Mouse (Mus musculus): ENCODE measurements around the gene Pip5k1c. TPM values are rescaled to one million over a fixed set of nuclear protein-coding genes. Genes with fewer than 3 reads are reported as not detected.

Gene Pip5k1c
- polyA plus RNA-seq, 1 experiment from 2014 or later = 61.3 TPM

DNA sequence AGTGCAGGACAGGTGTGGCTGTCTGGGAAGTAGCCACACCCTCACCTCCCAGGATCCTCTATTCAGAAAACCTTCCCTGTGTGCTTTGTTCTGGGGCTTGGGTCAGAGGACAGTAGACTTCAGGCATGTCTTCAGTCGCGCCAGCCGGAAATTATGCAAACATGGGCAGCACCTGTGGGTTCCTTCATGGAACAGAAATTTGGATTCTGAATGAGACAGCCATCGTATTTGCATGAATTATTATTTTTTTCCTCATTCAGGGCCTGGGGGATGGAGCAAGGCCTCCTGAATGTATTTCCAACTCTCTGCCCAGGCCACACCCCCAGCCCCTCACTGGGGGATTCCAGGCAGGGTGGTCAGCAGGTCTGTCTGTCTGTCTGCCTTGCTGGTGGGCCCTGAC, 31.7 kb upstream of the Pip5k1c start:
- H3K36me3 ChIP-seq = peaks cover 42% of the 10 kb centered on the region
- no peak overlapping the region for H3K9ac ChIP-seq
- H3K9me3 ChIP-seq (replicated peaks) = no peaks in the 10 kb centered on the region
- 92% methylated on average over 4 of the region's 4 CpGs for WGBS
- H3K4me2 ChIP-seq = no peak overlapping the region
- H3K27ac ChIP-seq = no peak overlapping the region
- H3K4me1 ChIP-seq = peaks cover 32% of the 10 kb centered on the region
- H3K4me3 ChIP-seq (replicated peaks) = no peak overlapping the region
- peaks cover 49% of the 10 kb centered on the region for H3K27me3 ChIP-seq
- ATAC-seq (replicated peaks; ENCODE audit: low FRiP score) = no peak

DNA sequence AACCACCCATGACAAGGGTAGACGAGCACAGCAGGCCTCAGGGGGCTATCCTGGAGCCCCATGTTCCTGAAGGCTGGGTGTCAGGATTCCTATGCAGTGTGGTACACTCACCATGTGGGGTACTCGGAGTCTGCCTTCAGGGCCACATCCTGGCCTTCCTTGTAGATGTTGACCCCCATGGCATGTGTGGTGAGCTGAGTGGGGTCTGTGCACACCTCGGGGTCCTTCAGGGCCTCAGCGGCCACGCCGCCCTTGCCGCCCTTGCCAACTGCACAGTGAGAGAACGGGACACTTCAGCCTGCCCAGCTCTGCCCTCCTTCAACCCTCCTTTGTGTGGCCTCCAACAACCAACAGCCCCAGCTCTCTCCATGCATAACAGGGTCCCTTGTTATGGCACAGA, 27.2 kb upstream of the Pip5k1c start:
- 92% methylated on average over 8 of the region's 8 CpGs for whole genome bisulfite sequencing
- H3K4me3 ChIP-seq (replicated peaks) = peak overlapping the region; percentile 80
- H3K36me3 ChIP-seq = peaks cover 54% of the 10 kb centered on the region
- H3K27me3 ChIP-seq = peaks cover 5% of the 10 kb centered on the region; the same call in 1 of the 2 replicates
- H3K4me1 ChIP-seq = peaks cover 20% of the 10 kb centered on the region
- no peak overlapping the region for H3K27ac ChIP-seq
- peak overlapping the region; percentile 16; the same call in 1 of the 2 replicates for H3K9ac ChIP-seq
- H3K4me2 ChIP-seq = peak overlapping the region; percentile 75
- H3K9me3 ChIP-seq (replicated peaks) = no peaks in the 10 kb centered on the region
- ATAC-seq (replicated peaks; ENCODE audit: low FRiP score) = no peak

DNA sequence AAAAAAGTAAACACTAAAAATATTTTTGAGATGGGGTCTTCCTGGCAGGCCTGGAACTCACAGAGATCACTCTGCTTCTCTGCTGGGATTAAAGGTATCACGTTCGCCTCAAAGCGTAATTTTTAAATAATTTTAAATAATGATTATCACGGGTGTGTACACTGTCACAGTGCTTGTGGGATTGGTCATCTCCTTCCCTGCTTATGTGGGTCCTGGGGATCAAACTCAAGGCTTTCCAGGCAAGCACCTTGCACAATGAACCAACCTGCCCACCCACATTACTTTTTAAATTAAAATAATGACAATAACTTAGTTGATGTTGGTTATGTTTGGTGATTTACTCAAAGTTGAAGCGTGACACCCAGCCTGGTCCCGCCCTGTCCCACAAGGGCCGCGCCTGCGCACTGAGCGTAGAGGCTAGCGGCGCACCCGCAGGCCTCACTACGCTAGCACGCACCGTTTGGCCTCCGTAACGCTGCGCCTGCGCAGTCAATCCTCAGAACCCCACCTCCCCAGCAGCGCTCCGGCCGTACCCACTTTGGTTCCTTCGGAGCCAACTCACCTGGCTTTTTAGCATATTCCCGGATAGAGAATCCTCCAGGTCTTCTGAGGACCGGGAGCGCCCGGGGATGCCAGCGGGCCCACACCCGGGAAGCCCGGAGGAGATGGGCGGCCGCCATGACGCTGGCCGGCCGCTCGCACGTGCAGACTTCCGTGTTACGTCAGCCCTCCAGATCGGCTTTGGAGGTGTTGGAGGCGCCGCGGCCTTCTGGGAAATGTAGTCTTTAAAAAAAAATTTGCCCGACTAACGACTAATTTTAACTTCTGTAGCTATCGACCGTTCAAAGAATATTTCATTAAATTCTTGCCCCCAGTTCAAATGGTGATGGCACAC, 26.3 kb upstream of the Pip5k1c start, which contains the start of the genes Mrpl54 and Apba3:
Gene Mrpl54 (minus strand): TSS at position 724 of the 895 bp plus-strand sequence.
Gene Apba3 (plus strand): TSS at position 750 of the 895 bp plus-strand sequence.
- H3K36me3 ChIP-seq = peaks cover 59% of the 10 kb centered on the region
- no peaks in the 10 kb centered on the region for H3K9me3 ChIP-seq (replicated peaks)
- under 1% methylated on average over 48 of the region's 48 CpGs for WGBS
- peak within 1 kb of the TSS; percentile 85 for H3K4me2 ChIP-seq
- H3K27ac ChIP-seq = peak within 1 kb of the TSS; percentile 92
- ATAC-seq (replicated peaks; ENCODE audit: low FRiP score) = peak; percentile 92
- H3K9ac ChIP-seq = peak within 1 kb of the TSS; percentile 77
- no peaks in the 10 kb centered on the region for H3K27me3 ChIP-seq
- H3K4me3 ChIP-seq (replicated peaks) = peak within 1 kb of the TSS; percentile 80
- H3K4me1 ChIP-seq = peaks cover 20% of the 10 kb centered on the region

DNA sequence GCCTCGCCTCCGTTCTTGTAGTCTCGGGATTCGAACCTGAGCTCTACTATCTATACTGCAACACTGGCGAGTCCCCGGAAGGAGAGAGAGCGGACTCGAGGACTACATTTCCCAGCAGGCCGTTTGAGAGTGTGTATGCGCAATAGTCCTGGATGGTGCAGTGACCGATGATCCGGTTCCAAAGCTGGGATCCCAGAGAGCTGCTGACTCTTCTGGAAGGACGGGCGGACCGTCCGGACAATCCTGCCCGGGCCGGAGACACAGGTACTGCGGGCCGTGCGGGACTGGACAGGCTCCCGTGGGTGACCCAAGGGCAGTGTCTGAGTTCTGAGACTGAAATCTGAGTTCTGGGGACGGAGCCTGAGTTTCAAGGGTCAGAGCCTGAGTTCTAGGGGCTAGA, 24.7 kb upstream of the Pip5k1c start:
- H3K27ac ChIP-seq = peak overlapping the region; percentile 61; the same call in 1 of the 2 replicates
- H3K27me3 ChIP-seq = no peaks in the 10 kb centered on the region
- peak overlapping the region; percentile 90 for H3K9ac ChIP-seq
- ATAC-seq (replicated peaks; ENCODE audit: low FRiP score) = peak; percentile 41; the same call in 1 of the 2 replicates
- peak overlapping the region; percentile 85 for H3K4me2 ChIP-seq
- H3K9me3 ChIP-seq (replicated peaks) = no peaks in the 10 kb centered on the region
- peak overlapping the region; percentile 71 for H3K4me3 ChIP-seq (replicated peaks)
- H3K4me1 ChIP-seq = peaks cover 20% of the 10 kb centered on the region
- 3% methylated on average over 23 of the region's 23 CpGs for WGBS
- peaks cover 62% of the 10 kb centered on the region for H3K36me3 ChIP-seq

DNA sequence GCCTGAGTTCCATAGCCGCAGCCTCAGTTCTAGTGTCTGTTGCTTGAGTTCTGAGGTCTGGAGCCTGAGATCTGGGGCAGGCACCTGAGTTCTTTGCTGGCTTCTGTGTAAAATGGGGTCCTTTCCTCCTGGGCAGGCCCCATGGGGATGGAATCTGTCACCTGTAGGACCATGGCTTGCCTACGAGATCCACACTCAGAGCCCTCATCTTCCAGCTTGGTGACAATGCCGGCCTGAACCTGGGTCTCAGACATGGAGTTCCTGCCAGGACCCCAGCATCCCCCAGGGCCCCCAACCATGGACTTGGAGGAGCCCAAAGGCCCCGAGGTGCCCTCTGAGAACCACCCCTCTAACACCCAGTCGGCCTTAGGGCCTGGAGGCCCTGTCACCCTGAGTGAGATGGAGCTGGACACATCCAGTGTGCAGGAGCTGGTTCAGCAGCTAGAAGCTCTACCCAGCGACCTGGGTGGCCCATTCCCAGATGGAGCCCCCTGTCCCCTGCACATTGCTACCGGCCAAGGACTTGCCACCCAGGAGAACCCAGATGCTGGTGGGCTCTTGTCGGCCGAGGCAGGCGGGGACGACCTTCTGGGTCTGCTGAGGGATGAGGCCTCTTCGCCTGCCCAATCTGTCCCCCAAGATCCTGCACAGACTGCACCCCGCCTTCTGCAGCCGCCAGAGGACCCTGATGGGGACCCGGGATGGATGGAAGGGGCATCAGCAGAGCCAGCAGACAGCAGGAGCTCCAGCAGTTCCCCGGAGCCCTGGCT, 23.9 kb upstream of the Pip5k1c start:
- peaks cover 62% of the 10 kb centered on the region for H3K36me3 ChIP-seq
- H3K4me2 ChIP-seq = peak overlapping the region; percentile 85
- peak overlapping the region; percentile 61; the same call in 1 of the 2 replicates for H3K27ac ChIP-seq
- H3K9me3 ChIP-seq (replicated peaks) = no peaks in the 10 kb centered on the region
- peak overlapping the region; percentile 90 for H3K9ac ChIP-seq
- H3K4me1 ChIP-seq = peaks cover 20% of the 10 kb centered on the region
- H3K27me3 ChIP-seq = no peaks in the 10 kb centered on the region
- WGBS = 83% methylated on average over 16 of the region's 16 CpGs
- H3K4me3 ChIP-seq (replicated peaks) = peak overlapping the region; percentile 71
- ATAC-seq (replicated peaks; ENCODE audit: low FRiP score) = no peak

DNA sequence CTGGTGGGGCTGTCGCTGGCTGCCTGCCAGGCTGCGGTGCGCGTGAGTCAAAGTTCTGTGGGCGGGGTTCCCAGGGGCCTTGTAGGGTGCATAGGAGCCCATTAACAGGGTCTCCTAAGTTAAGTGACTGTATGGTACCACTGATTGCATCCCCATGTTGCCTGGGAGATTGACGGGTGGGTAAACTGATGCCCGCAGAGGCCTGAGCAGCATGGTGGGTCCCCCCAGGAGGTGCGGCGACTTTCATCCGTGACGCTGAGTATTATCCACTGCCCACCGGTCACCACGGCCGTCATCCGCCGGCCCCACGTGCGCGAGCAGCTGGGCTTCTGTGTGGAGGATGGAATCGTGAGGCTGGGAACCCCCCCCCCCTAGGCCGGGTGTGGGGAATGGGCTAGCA, 20.4 kb upstream of the Pip5k1c start:
- H3K9ac ChIP-seq = no peak overlapping the region
- H3K9me3 ChIP-seq (replicated peaks) = no peaks in the 10 kb centered on the region; the same call in 1 of the 2 replicates
- peaks cover 59% of the 10 kb centered on the region for H3K36me3 ChIP-seq
- H3K4me2 ChIP-seq = no peak overlapping the region
- peaks cover 12% of the 10 kb centered on the region for H3K4me1 ChIP-seq
- H3K4me3 ChIP-seq (replicated peaks) = no peak overlapping the region
- no peaks in the 10 kb centered on the region for H3K27me3 ChIP-seq
- H3K27ac ChIP-seq = no peak overlapping the region
- WGBS = 95% methylated on average over 21 of the region's 21 CpGs
- ATAC-seq (replicated peaks; ENCODE audit: low FRiP score) = no peak

DNA sequence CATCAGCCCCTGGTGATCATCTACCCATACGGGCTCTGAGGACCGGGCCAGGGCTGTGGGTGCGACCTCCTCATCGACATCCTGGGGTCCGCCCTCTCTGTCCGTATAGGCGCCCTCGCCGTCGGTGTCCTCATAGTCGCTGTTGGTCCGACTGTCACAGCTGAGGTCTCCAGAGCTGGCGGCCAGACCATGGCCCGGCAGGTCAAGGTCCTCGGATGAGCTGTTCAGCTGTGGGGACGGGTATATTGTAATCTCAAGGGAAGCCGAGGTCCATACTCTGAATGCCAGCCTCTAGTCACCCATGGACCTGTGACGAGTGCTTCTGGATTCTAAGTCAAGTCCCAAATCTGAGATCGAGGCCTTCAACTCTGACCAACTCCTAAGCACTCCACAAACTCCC, 18.9 kb upstream of the Pip5k1c start:
- peaks cover 59% of the 10 kb centered on the region for H3K36me3 ChIP-seq
- H3K27ac ChIP-seq = no peak overlapping the region
- no peak overlapping the region for H3K4me3 ChIP-seq (replicated peaks)
- no peak overlapping the region for H3K9ac ChIP-seq
- H3K4me1 ChIP-seq = peaks cover 6% of the 10 kb centered on the region
- H3K4me2 ChIP-seq = no peak overlapping the region
- no peaks in the 10 kb centered on the region for H3K27me3 ChIP-seq
- 94% methylated on average over 19 of the region's 19 CpGs for WGBS
- ATAC-seq (replicated peaks; ENCODE audit: low FRiP score) = no peak
- H3K9me3 ChIP-seq (replicated peaks) = no peaks in the 10 kb centered on the region; the same call in 1 of the 2 replicates

DNA sequence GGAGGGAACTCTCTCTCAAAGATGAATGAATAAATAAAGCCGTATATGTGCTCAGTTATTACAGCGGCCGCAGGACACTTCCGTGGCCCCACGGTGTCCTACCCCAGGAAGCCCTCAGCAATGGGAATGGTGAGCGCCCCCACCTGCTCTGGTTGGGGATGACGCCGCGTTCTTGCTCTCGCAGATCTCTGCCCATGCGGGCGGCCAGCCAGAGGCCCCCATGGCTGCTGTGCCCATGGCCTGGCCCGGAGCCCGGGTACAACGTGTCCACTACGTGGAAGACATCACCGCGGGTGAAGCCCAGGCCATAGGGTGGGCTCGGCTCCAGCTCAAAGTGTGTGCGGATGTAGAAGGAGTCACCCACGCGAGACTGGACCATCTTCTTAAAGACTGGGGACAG, 15.1 kb upstream of the Pip5k1c start:
- 84% methylated on average over 22 of the region's 22 CpGs for WGBS
- no peaks in the 10 kb centered on the region; the same call in 1 of the 2 replicates for H3K9me3 ChIP-seq (replicated peaks)
- ATAC-seq (replicated peaks; ENCODE audit: low FRiP score) = no peak

DNA sequence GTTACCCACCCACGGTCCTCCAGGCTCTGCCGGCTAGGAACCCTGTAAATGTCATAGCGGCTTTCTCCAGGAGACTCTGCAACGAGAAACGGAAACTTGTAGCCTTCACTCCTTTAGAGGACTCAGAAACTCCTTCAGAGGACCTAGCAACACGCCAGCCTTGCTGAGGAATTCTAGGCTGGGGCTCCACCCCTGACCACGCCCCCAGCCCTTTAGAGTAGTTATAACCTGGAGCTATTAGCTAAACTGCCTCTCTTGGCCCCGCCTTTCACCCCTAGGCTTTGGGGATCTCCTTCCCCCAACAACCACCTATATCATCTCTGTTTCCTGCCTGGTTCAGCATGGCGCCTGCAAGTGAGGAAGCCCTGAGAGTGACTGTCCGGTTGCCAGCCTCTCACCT, 13.3 kb upstream of the Pip5k1c start:
- Histone ChIP-seq H3K27ac (no peak overlapping the region), H3K9me3 (replicated peaks) (no peaks in the 10 kb centered on the region; the same call in 1 of the 2 replicates), H3K27me3 (peaks cover 34% of the 10 kb centered on the region), H3K36me3 (peaks cover 8% of the 10 kb centered on the region), H3K4me3 (replicated peaks) (no peak overlapping the region), H3K4me2 (peak overlapping the region; percentile 18; the same call in 1 of the 2 replicates), H3K9ac (no peak overlapping the region), H3K4me1 (peaks cover 20% of the 10 kb centered on the region)
- ATAC-seq (replicated peaks; ENCODE audit: low FRiP score) = no peak
- WGBS = 31% methylated on average over 10 of the region's 10 CpGs

More for the DNA sequence above, 15.1 kb upstream of the Pip5k1c start:
- Histone ChIP-seq H3K9ac (no peak overlapping the region), H3K4me1 (peaks cover 6% of the 10 kb centered on the region), H3K27me3 (peaks cover 18% of the 10 kb centered on the region; the same call in 1 of the 2 replicates), H3K4me2 (no peak overlapping the region), H3K36me3 (peaks cover 26% of the 10 kb centered on the region), H3K4me3 (replicated peaks) (no peak overlapping the region), H3K27ac (no peak overlapping the region)

DNA sequence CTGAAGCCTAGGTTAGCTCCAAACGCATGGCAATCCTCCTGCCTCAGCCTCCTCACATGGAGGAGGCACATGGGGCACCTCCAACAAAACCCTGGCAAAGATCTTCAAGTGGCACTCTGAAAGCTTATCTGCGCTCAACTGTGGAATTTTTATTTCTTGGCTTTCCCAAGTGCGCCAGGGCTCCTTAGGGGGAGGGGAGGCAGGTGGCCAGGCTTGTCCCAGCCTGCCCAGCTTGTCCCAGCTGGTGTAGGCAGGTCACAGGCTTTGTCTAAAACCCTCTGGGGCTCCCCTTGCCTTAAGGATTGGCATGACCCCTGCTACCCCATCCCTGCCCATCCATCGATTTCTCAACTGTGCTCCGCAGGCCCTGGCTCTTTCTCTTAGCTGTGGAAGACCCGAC, 8.6 kb upstream of the Pip5k1c start:
- H3K9me3 ChIP-seq (replicated peaks) = no peaks in the 10 kb centered on the region
- peak overlapping the region; percentile 54 for H3K27ac ChIP-seq
- peaks cover 52% of the 10 kb centered on the region for H3K4me1 ChIP-seq
- H3K4me2 ChIP-seq = peak overlapping the region; percentile 83
- 41% methylated on average over 6 of the region's 6 CpGs for WGBS
- peaks cover 49% of the 10 kb centered on the region for H3K27me3 ChIP-seq
- no peaks in the 10 kb centered on the region for H3K36me3 ChIP-seq
- ATAC-seq (replicated peaks; ENCODE audit: low FRiP score) = no peak
- H3K4me3 ChIP-seq (replicated peaks) = peak overlapping the region; percentile 56
- no peak overlapping the region for H3K9ac ChIP-seq

DNA sequence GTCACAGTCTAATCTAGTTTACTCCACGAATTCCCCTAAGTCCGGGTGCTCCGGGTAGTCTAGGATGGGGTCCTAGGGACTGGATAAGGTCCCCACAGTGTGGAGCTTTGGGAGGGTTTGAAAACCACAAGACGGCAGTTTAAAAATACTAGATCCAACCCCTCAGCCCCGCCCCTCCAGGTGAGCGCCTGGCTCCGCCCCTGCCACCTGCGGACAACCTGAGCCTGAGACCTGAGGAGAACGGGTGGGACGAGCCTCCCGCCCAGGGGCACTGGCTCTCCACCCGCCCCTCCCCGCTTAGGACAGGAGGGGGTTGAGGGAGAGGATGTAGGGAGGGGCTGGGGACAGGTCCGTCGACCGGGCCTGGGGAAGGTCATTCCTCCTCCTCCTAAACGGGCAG, 8.0 kb upstream of the Pip5k1c start:
- Histone ChIP-seq H3K27ac (peak overlapping the region; percentile 54), H3K36me3 (no peaks in the 10 kb centered on the region), H3K4me2 (peak overlapping the region; percentile 83), H3K4me1 (peaks cover 50% of the 10 kb centered on the region), H3K27me3 (peaks cover 46% of the 10 kb centered on the region), H3K9me3 (replicated peaks) (no peaks in the 10 kb centered on the region), H3K4me3 (replicated peaks) (peak overlapping the region; percentile 56), H3K9ac (0 out of 2 replicates have a peak overlapping the region, but pooled peaks have one; percentile 42)
- 7% methylated on average over 17 of the region's 17 CpGs for WGBS
- ATAC-seq (replicated peaks; ENCODE audit: low FRiP score) = peak; percentile 29; the same call in 1 of the 2 replicates
